Mouse (Mus musculus): ENCODE results near the gene Scml4.

Gene Scml4

GRCm38 (mm10) chr10:42951078-42952045, 91.2 kb downstream of the Scml4 start:
- no peak for DNase-seq (ENCODE audit: low read depth)

GRCm38 (mm10) chr10:42952046-42952420, 91.9 kb downstream of the Scml4 start:
- DNase-seq (ENCODE audit: low read depth), result no peak

GRCm38 (mm10) chr10:42953601-42954000, 93.4 kb downstream of the Scml4 start:
- DNase-seq (ENCODE audit: low read depth), result no peak

- no peak for DNase-seq (ENCODE audit: low read depth)
Measured at GRCm38 (mm10) chr10:42955205-42955604, 95.0 kb downstream of the Scml4 start.

GRCm38 (mm10) chr10:42957881-42958651, 97.9 kb downstream of the Scml4 start:
- DNase-seq (ENCODE audit: low read depth), result peak; percentile 76

GRCm38 (mm10) chr10:42958686-42959085, 98.5 kb downstream of the Scml4 start:
- no peak for DNase-seq (ENCODE audit: low read depth)

GRCm38 (mm10) chr10:42961771-42962170, 101.6 kb downstream of the Scml4 start:
- DNase-seq (ENCODE audit: low read depth), result no peak

GRCm38 (mm10) chr10:42962181-42962601, 102.0 kb downstream of the Scml4 start:
- DNase-seq (ENCODE audit: low read depth), result no peak

GRCm38 (mm10) chr10:42962655-42963054, 102.5 kb downstream of the Scml4 start:
- peak; percentile 82 for DNase-seq (ENCODE audit: low read depth)

- no peak for DNase-seq (ENCODE audit: low read depth)
Measured at GRCm38 (mm10) chr10:42963061-42963460, 102.9 kb downstream of the Scml4 start.

GRCm38 (mm10) chr10:42968332-42968731, 108.2 kb downstream of the Scml4 start:
- no peak for DNase-seq (ENCODE audit: low read depth)

- DNase-seq (ENCODE audit: low read depth), result peak; percentile 71
Measured at GRCm38 (mm10) chr10:42972504-42973172, 112.5 kb downstream of the Scml4 start.

- DNase-seq (ENCODE audit: low read depth), result no peak
Measured at GRCm38 (mm10) chr10:42973537-42973936, 113.4 kb downstream of the Scml4 start.

GRCm38 (mm10) chr10:42976577-42976976, 116.4 kb downstream of the Scml4 start:
- no peak for DNase-seq (ENCODE audit: low read depth)

GRCm38 (mm10) chr10:42978346-42978745, 118.2 kb downstream of the Scml4 start:
- no peak for DNase-seq (ENCODE audit: low read depth)

- DNase-seq (ENCODE audit: low read depth), result no peak
Measured at GRCm38 (mm10) chr10:42980999-42981757, 121.0 kb downstream of the Scml4 start.

GRCm38 (mm10) chr10:42984886-42985285, 124.7 kb downstream of the Scml4 start:
- DNase-seq (ENCODE audit: low read depth), result no peak

GRCm38 (mm10) chr10:42987594-42988052, 127.5 kb downstream of the Scml4 start:
- peak; percentile 63 for DNase-seq (ENCODE audit: low read depth)

GRCm38 (mm10) chr10:42988627-42989026, 128.5 kb downstream of the Scml4 start:
- no peak for DNase-seq (ENCODE audit: low read depth)

GRCm38 (mm10) chr10:42989910-42990309, 129.7 kb downstream of the Scml4 start:
- DNase-seq (ENCODE audit: low read depth), result peak; percentile 90

GRCm38 (mm10) chr10:42991018-42991417, 130.8 kb downstream of the Scml4 start:
- no peak for DNase-seq (ENCODE audit: low read depth)

Data from naive thymus-derived CD4-positive, alpha-beta T cell, adult 2 months (primary cell).